Mouse (Mus musculus) E14TG2a.4 (cell line): ENCODE results near the gene Iqch.

Source experiments
- H3K27me3 ChIP-seq: 2 replicates; pipeline ENCODE4 v1.6.1; 2014; ENCODE audit warnings: low read length, control low read depth; ENCODE audit not compliant: insufficient read depth
- H3K36me3 ChIP-seq: 2 replicates; pipeline ENCODE4 v1.6.1; 2014; ENCODE audit warnings: low read length, control low read depth; ENCODE audit not compliant: insufficient read depth
- H3K4me1 ChIP-seq: replicated peaks from 2 replicates; pipeline ENCODE4 v1.6.1; 2014; ENCODE audit warnings: low read depth, low read length, control low read depth
- H3K4me3 ChIP-seq: replicated peaks from 2 replicates; pipeline ENCODE4 v1.5.1; 2014; ENCODE audit warnings: mild to moderate bottlenecking, low read length
- H3K9me3 ChIP-seq: 2 replicates; pipeline ENCODE4 v1.6.1; 2014; ENCODE audit warnings: low read length, control low read depth
- CTCF ChIP-seq: conservative IDR thresholded peaks from 2 replicates; pipeline ENCODE4 v1.5.1; 2014; ENCODE audit warnings: low read length
- NANOG ChIP-seq: IDR thresholded peaks from 2 replicates; pipeline ENCODE4 v1.6.1; 2014; ENCODE audit warnings: borderline replicate concordance, low read length, mixed read lengths
- POU5F1 ChIP-seq: IDR thresholded peaks from 2 replicates; pipeline ENCODE4 v1.6.1; 2014; ENCODE audit warnings: low read length, borderline replicate concordance

Iqch gene

DNA sequence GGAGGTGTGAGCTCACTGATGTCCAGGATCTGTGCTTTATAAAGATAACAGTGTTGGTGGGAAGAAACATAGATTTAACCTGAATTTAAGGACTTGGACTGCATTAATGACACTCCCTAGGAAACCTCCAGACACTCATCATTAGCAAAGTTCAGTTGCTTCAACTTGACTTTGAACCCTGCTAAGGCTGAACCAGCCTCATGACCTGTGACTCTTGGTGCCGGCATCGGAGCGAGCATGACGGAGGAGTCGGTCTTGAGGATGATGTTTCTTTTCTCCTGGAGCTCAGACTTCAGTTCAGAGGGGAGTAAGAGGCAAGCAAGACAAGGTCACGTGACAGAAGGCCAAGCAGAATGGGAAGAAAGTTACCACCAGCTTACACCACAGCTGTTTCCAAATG is 41.7 kb upstream of the Iqch start:
- H3K27me3 ChIP-seq, result no peaks in the 10 kb centered on the region

GRCm38 (mm10) chr9:63641983-63642646 is 39.8 kb upstream of the Iqch start:
- no peak for TF ChIP-seq POU5F1
- no peak for TF ChIP-seq NANOG
- TF ChIP-seq CTCF, result no peak

More for the DNA sequence above, 41.7 kb upstream of the Iqch start:
- Histone ChIP-seq H3K4me1 (peaks cover 7% of the 10 kb centered on the region; the same call in 1 of the 2 replicates), H3K9me3 (no peaks in the 10 kb centered on the region), H3K4me3 (no peak overlapping the region), H3K36me3 (peaks cover 65% of the 10 kb centered on the region)
- TF ChIP-seq NANOG (no peak), CTCF (no peak), POU5F1 (no peak)

DNA sequence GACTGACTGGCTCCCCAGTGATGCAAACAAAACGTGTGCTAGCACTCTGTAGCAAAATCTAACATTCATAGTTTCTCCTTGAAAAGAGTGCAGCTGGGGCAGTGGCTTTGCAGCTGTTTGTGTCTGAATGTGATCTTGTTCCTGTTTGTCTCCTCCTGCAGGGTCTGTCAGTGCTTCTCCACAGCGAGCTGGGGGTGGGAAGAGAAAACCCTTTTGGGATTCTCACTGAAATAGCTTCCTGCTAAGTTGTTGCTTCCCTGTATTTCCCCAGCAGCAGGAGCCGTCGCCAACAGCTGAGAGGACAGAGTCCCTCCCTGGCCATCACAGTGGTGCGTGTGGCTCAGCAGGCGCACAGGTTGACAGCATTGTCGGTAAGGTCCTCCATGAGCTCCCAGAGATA is 33.8 kb upstream of the Iqch start:
- no peaks in the 10 kb centered on the region for H3K9me3 ChIP-seq
- H3K4me1 ChIP-seq, result peaks cover 31% of the 10 kb centered on the region
- TF ChIP-seq POU5F1, result no peak
- TF ChIP-seq NANOG, result no peak
- TF ChIP-seq CTCF, result no peak
- H3K4me3 ChIP-seq, result no peak overlapping the region
- peaks cover 82% of the 10 kb centered on the region for H3K36me3 ChIP-seq
- no peaks in the 10 kb centered on the region for H3K27me3 ChIP-seq

More at GRCm38 (mm10) chr9:63641983-63642646, 39.8 kb upstream of the Iqch start:
- Histone ChIP-seq H3K4me3 (no peak overlapping the region), H3K36me3 (peaks cover 75% of the 10 kb centered on the region), H3K27me3 (no peaks in the 10 kb centered on the region), H3K4me1 (peaks cover 5% of the 10 kb centered on the region; the same call in 1 of the 2 replicates), H3K9me3 (no peaks in the 10 kb centered on the region)

DNA sequence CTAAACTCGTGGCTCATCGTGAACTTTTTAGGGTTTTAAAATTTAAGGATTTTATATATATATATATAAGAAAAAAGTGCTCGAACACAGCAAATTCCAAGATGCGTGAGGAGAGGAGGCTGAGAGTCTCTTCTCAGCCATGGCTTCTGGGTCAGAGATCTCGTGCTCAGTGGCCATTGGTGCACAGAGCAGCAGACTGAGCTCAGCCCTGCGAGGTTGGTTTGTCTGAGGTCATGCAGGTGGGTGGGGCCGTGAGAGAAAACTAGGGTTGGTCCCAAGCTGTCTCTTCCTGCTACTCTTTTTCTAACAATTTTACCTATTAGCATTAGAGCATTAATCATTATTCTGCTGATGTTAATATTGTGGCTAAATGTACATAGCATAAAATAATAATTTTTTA is 31.0 kb upstream of the Iqch start:
- Histone ChIP-seq H3K36me3 (peaks cover 81% of the 10 kb centered on the region), H3K27me3 (no peaks in the 10 kb centered on the region), H3K4me1 (peaks cover 31% of the 10 kb centered on the region), H3K4me3 (no peak overlapping the region), H3K9me3 (no peaks in the 10 kb centered on the region)
- no peak for TF ChIP-seq POU5F1
- no peak for TF ChIP-seq NANOG

DNA sequence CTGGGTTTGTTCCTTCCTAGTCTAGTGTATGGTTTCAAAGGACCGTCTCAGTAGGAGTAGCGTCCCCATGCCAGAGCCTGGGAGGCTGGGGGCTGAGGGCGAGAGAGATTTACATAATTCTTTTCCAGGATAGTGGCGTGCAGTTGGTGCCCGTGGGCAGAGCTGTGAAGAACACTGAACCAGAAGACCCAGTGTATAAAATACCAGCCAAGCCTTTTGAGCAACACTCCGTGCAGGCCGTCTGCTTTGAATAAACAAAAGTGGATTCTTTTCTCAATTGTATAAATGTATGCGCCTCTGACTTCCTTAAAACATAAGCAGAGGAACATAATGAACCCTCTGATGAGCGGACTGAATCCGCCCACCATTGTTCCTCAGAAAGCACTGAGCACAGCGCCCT is 30.6 kb upstream of the Iqch start:
- Histone ChIP-seq H3K4me3 (no peak overlapping the region), H3K27me3 (no peaks in the 10 kb centered on the region), H3K9me3 (no peaks in the 10 kb centered on the region), H3K36me3 (peaks cover 81% of the 10 kb centered on the region), H3K4me1 (peaks cover 31% of the 10 kb centered on the region)
- TF ChIP-seq CTCF (no peak), POU5F1 (no peak), NANOG (no peak)

GRCm38 (mm10) chr9:63632045-63632444 is 29.8 kb upstream of the Iqch start:
- no peaks in the 10 kb centered on the region for H3K9me3 ChIP-seq
- H3K27me3 ChIP-seq, result no peaks in the 10 kb centered on the region
- H3K36me3 ChIP-seq, result peaks cover 81% of the 10 kb centered on the region
- TF ChIP-seq NANOG (no peak), CTCF (no peak), POU5F1 (no peak)
- H3K4me3 ChIP-seq, result no peak overlapping the region
- H3K4me1 ChIP-seq, result peaks cover 31% of the 10 kb centered on the region

DNA sequence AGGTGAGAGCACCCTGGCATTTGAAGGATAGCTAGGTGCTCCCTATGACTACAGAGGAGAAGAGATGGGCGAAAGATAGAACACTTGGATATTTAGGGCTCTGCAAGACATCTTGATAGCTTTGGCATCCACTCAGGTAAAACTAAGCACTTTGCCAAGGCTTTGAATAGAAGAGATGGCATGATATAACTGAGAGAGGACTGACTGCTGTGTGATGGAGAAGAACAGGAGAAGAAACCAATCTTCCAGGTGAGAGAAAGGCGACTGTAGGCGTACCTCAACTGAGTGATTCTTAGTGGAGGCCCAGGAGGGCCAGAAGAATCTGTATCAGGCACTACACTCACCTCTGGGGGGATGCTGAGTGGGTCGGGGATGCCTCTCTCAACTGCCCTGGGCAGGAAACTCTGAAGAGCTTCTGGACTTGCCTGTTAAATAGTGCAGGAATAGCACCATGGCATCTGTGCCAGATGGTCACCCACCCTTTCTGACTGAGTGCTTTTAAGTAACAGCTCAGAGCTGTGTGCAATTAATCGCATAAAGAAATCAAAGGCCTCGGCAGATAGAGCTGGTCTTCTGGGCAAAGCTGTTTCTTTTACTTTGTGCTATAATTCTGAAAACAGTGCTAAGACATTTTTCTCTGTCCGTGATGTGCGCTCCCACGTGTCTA is 22.9 kb upstream of the Iqch start:
- H3K9me3 ChIP-seq, result no peaks in the 10 kb centered on the region
- TF ChIP-seq NANOG, result no peak
- TF ChIP-seq CTCF, result no peak
- no peak for TF ChIP-seq POU5F1
- H3K4me3 ChIP-seq, result no peak overlapping the region

DNA sequence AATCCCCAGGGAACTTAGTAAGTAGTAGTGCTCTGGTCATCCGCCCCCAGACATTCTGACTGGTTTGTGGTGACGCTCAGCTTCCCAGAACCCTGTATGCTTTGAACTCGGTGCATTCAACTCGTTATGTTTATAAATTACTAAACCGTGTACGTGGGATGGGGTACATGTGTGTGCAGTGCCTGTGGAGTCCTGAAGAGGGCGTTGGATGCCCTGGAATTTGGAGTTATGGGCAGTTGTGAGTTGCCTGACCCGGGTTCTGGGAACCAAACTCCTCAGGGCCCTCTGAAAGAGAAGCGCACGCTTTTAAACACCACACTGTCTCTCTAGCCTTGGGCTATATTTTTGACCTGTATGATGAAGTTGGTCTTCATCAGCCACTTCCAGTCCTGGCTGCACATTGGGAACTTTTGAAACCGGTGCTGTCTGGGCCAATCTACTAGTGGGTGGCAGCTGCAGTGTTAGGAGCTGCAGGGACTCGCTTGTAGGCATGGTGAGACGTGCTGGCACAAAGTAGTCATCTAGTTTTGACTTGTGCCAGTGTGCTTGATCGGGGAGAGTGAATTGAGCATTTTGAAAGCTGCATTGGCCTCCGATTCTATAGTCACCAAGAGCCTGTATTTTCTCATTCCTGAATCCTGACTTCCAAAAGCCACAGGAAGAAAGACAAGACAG is 21.7 kb upstream of the Iqch start:
- H3K4me1 ChIP-seq, result no peaks in the 10 kb centered on the region
- H3K36me3 ChIP-seq, result peaks cover 97% of the 10 kb centered on the region
- no peak for TF ChIP-seq POU5F1
- TF ChIP-seq NANOG, result no peak
- peak; percentile 13; the same call in 1 of the 2 replicates for TF ChIP-seq CTCF
- H3K9me3 ChIP-seq, result no peaks in the 10 kb centered on the region
- H3K4me3 ChIP-seq, result no peak overlapping the region
- no peaks in the 10 kb centered on the region for H3K27me3 ChIP-seq

More for the DNA sequence above, 22.9 kb upstream of the Iqch start:
- Histone ChIP-seq H3K36me3 (peaks cover 99% of the 10 kb centered on the region), H3K27me3 (no peaks in the 10 kb centered on the region), H3K4me1 (no peaks in the 10 kb centered on the region)
